Comparison of ENCODE assay signal across 9 mouse cellular contexts in the genomic region with DNA sequence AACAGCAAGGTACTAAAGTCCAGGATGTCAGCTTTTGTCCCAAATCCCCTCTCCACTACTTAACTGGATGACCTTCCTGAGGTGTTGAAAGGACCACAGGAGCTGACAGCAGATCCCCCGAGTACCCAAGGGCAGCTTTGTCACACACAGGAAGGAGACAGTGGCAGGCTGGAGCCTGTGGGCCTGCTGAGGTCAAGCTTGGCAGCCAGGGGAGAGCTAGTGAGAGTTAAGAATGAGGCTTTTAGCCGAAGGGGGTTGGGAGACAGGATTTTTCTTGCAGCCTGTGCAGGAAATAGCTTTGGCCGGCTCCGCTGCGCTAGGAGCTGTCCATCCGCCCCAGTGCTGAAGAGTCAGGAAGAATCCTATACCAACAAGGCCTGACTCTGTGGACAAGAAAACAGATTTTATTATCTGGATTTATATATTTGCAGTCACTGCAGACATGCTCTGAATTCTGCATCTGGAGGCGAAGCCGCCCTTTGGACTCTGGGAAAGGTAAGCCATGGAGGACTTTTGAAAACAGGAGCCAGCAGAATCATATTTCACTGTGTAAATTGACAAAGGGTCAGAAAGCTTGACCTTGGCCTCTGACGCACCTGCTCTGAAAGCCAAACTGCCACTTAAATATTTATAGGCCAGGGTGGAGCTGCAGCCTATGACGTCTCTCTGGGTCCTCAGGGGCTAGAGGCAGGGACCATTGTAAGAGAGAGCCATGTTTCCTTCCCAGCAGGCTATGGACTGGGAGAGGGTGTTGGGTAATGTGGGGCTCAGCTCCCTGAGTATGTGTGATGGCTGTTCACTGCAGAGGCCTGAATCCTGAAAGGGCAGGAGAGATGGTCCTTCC. TPM values are rescaled to one million over a fixed set of nuclear protein-coding genes. Genes with fewer than 3 reads are reported as not detected.
DNase-seq lines count a peak whose midpoint lies in the region; ATAC-seq and TF ChIP-seq lines count a peak whose summit lies in the region.
"Had no signal": no experiment of that assay in that cellular context is flagged by ENCODE, and none has a peak within 500 bp of the region (broad histone marks: within the 10 kb centered on the region; RNA-seq: fewer than 3 reads in every experiment).

No protein-coding gene starts in this region.

- H3K27ac ChIP-seq in gastrocnemius, adult 2 months: no peak overlapping the region
- no peak overlapping the region for H3K27ac ChIP-seq in embryonic facial prominence, embryonic 11.5 days (replicated peaks; ENCODE audit: low read depth, low read length)
- H3K27ac ChIP-seq in kidney, postnatal 0 days: no peak overlapping the region

- intact Hi-C loops in gastrocnemius, adult 2 months (cut with DNase I): no loop called here

- no peak for ATAC-seq in embryonic facial prominence, embryonic 11.5 days (replicated peaks; ENCODE audit: insufficient number of reproducible peaks, low FRiP score, low TSS enrichment, low read depth)
- no peak for ATAC-seq in kidney, postnatal 0 days (replicated peaks; ENCODE audit: low FRiP score, low read depth)

- no peak overlapping the region for H3K9ac ChIP-seq in embryonic facial prominence, embryonic 11.5 days (replicated peaks; ENCODE audit: low read length)
- H3K9ac ChIP-seq in kidney, postnatal 0 days (ENCODE audit: low read depth, low read length): no peak overlapping the region

- H3K9me3 ChIP-seq in embryonic facial prominence, embryonic 11.5 days (replicated peaks; ENCODE audit: control insufficient read depth, low read length): no peaks in the 10 kb centered on the region
- H3K9me3 ChIP-seq in kidney, postnatal 0 days (replicated peaks; ENCODE audit: low read length): no peaks in the 10 kb centered on the region

- H3K27me3 ChIP-seq in embryonic facial prominence, embryonic 11.5 days (ENCODE audit: control insufficient read depth, insufficient read depth, low read length): no peaks in the 10 kb centered on the region
- H3K27me3 ChIP-seq in kidney, postnatal 0 days (ENCODE audit: insufficient read depth, low read length): no peaks in the 10 kb centered on the region
- H3K27me3 ChIP-seq: CH12.LX had no signal

- no peak overlapping the region for H3K4me2 ChIP-seq in embryonic facial prominence, embryonic 11.5 days (ENCODE audit: low read depth, low read length)
- H3K4me2 ChIP-seq in kidney, postnatal 0 days (ENCODE audit: low read length): no peak overlapping the region

- H3K4me3 ChIP-seq in gastrocnemius, adult 2 months: no peak overlapping the region
- no peak overlapping the region for H3K4me3 ChIP-seq in embryonic facial prominence, embryonic 11.5 days (ENCODE audit: low read depth, low read length)
- H3K4me3 ChIP-seq in kidney, postnatal 0 days (replicated peaks; ENCODE audit: low read depth, low read length): no peak overlapping the region

- TF ChIP-seq CTCF in gastrocnemius, adult 2 months (IDR thresholded peaks at IDR 0.05): no peak
- 0 out of 2 replicates have a peak, but pooled peaks have one; percentile 9 for TF ChIP-seq CTCF in kidney, postnatal 0 days (IDR thresholded peaks at IDR 0.05; ENCODE audit: low read depth)

- H3K36me3 ChIP-seq in embryonic facial prominence, embryonic 11.5 days (replicated peaks; ENCODE audit: control insufficient read depth, insufficient read depth, low read depth, low read length): no peaks in the 10 kb centered on the region
- no peaks in the 10 kb centered on the region for H3K36me3 ChIP-seq in kidney, postnatal 0 days (ENCODE audit: insufficient read depth, low read length)

- 6% methylated on average over 10 of the region's 10 CpGs for WGBS in embryonic facial prominence, embryonic 11.5 days
- 1% methylated on average over 10 of the region's 10 CpGs for WGBS in kidney, postnatal 0 days

- peak; percentile 18 for DNase-seq in gastrocnemius, adult 2 months
- no peak for DNase-seq in gastrocnemius, postnatal 25 days
- DNase-seq in NIH3T3 (ENCODE audit: low read depth): peak; percentile 67
- peak; percentile 91 for DNase-seq in embryonic facial prominence, embryonic 11.5 days (ENCODE audit: low spot score)
- DNase-seq in kidney, postnatal 0 days (ENCODE audit: low spot score): peak; percentile 90
- DNase-seq in lung, postnatal 36 days: peak; percentile 62
- DNase-seq in urinary bladder, adult 2 months (ENCODE audit: low spot score): peak; percentile 33
- DNase-seq in cerebellum, adult 11 months: no peak

- no peaks in the 10 kb centered on the region for H3K4me1 ChIP-seq in embryonic facial prominence, embryonic 11.5 days (ENCODE audit: control insufficient read depth, insufficient read depth, low read length)
- H3K4me1 ChIP-seq in kidney, postnatal 0 days (replicated peaks; ENCODE audit: insufficient read depth, low read length): no peaks in the 10 kb centered on the region

RNA-seq across cellular contexts. Expression of a gene that starts 35.9 kb away (rescaled TPM):
- under 1 TPM in 1 of 2 experiments, not detected in 1; 0.05 TPM for total RNA-seq in gastrocnemius, adult 2 months (2021)
- total RNA-seq in gastrocnemius, postnatal 25 days (2021): not detected
- polyA plus RNA-seq in embryonic facial prominence, embryonic 11.5 days (2014; fragmentation: Nextera tagmentation; extraction: Ambion mirVana): 0.69 and 1.4 TPM in 2 replicates
- not detected in 2 replicates for polyA plus RNA-seq in kidney, postnatal 0 days (2015; fragmentation: Nextera tagmentation; extraction: Ambion mirVana)
- polyA plus RNA-seq in urinary bladder, adult 2 months (2012; rRNA removed): 0.04 and 0.12 TPM in 2 replicates
- total RNA-seq: CH12.LX had no signal

Comparison
In these comparisons a context has a peak if more than half of its experiments do, and no peak if none do; other contexts are left out.
1. DNase-seq: peak in gastrocnemius, adult 2 months (single experiment), NIH3T3 (single experiment), embryonic facial prominence, embryonic 11.5 days (single experiment), kidney, postnatal 0 days (single experiment), lung, postnatal 36 days (single experiment) and urinary bladder, adult 2 months (single experiment); none in gastrocnemius, postnatal 25 days (single experiment) and cerebellum, adult 11 months (single experiment).